Mouse (Mus musculus) embryonic fibroblast, embryonic 13.5 days (primary cell): Measurements from ENCODE around the gene Ndufb2.

Experiments used
- CTCF ChIP-seq: IDR thresholded peaks from 2 replicates; pipeline ENCODE4 v1.5.1; 2011; ENCODE audit warnings: mild to moderate bottlenecking, control low read depth, low read length, moderate library complexity, borderline replicate concordance; ENCODE audit not compliant: insufficient read depth
- POLR2A ChIP-seq: IDR thresholded peaks from 2 replicates; pipeline ENCODE4 v1.6.1; 2011; ENCODE audit warnings: low read depth, mild to moderate bottlenecking, control low read depth, low read length, moderate library complexity

DNA sequence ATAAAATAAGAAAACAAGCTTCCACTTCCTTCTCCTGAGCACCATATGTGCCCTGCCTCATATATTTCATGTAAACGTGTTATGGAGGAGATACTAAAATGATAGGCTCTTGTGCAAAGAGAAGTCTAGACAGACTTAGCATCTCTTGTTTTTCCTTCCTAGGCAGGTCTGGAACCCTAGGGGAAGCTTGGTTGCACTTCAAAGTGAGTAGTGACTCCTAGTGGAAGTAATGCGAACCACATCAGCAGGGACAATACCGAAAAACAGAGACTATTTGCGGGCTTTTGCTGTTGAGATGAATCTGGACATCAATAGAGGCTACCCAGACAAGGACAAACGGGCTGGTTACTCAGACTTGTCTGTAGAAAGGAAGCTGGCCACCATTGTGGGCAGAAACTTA is 24.8 kb upstream of the Ndufb2 start:
- TF ChIP-seq POLR2A (no peak), CTCF (no peak)
